Mouse (Mus musculus): ENCODE results near the gene Six5. TPM values are rescaled to one million over a fixed set of nuclear protein-coding genes. Genes with fewer than 3 reads are reported as not detected.

Six5 gene
- total RNA-seq, 2 experiments from 2014 or later: 2.0 to 2.6 TPM

DNA sequence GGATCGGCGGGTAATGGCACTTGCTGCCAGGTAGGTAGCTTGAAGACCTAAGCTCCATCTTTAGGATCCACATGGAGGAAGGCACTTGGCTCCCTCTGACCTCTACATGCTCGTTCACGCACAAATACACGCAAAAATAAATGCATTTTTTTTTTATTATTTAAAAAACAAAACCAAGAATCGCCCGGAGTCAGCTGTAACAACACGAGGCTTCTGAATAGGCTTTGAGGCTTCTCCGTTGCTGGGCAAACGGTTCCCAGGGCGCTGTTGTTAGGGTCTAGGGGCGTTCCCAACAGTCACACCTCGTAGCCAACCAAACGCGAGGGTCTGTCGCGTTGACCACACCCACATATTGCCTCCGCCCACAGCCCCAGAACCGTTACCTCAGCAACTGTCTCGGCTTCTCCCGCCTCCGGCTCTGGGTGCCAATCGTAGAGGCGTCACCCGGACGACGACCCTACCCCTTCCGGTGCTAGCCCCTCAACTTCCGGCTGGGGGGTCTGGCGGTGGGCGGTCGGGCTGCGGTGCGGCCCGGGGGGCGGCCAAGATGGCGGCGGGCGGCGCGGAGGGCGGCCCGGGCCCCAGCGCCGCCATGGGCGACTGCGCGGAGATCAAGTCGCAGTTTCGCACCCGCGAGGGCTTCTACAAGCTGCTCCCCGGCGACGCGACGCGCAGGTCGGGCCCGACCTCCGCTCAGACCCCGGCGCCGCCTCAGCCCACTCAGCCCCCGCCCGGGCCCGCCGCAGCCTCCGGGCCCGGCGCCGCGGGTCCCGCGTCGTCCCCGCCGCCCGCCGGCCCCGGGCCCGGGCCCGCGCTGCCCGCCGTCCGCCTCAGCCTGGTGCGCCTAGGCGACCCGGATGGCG, 18.4 kb upstream of the Six5 start, which contains the start of gene Dmwd:
Gene Dmwd, plus strand, starts transcription at position 505 of the 863 bp plus-strand sequence.
- DNase-seq (ENCODE audit: low spot score in 2 of 2): peak; percentile 98

- DNase-seq (ENCODE audit: low spot score in 2 of 2): no peak
Measured at GRCm38 (mm10) chr7:19076586-19076991, 17.8 kb upstream of the Six5 start.

GRCm38 (mm10) chr7:19077761-19078160, 16.6 kb upstream of the Six5 start:
- no peak for DNase-seq (ENCODE audit: low spot score in 2 of 2)

GRCm38 (mm10) chr7:19078732-19079131, 15.7 kb upstream of the Six5 start:
- DNase-seq (ENCODE audit: low spot score in 2 of 2): no peak

DNA sequence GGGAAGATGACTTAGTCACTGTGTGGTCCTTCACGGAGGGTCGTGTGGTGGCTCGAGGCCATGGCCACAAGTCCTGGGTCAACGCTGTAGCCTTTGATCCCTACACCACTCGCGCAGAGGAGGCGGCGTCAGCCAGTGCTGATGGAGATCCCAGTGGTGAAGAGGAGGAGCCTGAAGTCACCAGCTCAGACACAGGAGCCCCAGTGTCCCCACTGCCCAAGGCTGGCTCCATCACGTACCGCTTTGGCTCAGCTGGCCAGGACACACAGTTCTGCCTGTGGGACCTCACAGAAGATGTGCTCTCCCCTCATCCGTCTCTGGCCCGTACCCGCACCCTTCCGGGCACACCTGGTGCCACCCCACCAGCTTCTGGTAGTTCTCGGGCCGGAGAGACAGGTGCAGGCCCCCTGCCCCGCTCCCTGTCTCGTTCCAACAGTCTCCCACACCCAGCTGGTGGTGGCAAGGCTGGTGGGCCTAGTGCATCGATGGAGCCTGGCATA, 13.9 kb upstream of the Six5 start:
- DNase-seq (ENCODE audit: low spot score in 2 of 2): no peak

DNA sequence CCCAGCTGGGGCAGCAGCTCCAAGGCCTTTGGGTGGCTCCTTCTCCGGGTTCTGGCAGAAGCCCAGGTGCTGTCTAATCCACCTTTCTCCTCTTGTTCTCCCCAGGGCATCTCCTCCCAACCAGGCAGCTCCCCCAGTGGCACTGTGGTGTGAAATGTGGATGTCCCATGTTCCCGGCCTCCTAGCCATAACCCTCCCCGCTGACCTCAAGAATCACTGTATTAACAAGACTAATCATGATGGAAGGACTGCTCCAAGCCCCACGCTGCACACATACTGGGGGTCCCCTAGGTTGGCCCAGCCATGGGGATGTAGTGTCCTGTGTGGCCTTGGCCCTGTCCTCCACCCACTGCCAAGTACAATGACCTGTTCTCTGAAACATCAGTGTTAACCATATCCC, 12.2 kb upstream of the Six5 start:
- DNase-seq (ENCODE audit: low spot score in 2 of 2): no peak

- no peak for DNase-seq (ENCODE audit: low spot score in 2 of 2)
Measured at GRCm38 (mm10) chr7:19083096-19083495, 11.3 kb upstream of the Six5 start.

GRCm38 (mm10) chr7:19083701-19084100, 10.7 kb upstream of the Six5 start, which contains the start of gene Dmpk:
TSS of gene Dmpk (plus strand) at chr7:19083849.
- DNase-seq (ENCODE audit: low spot score in 2 of 2): no peak

DNA sequence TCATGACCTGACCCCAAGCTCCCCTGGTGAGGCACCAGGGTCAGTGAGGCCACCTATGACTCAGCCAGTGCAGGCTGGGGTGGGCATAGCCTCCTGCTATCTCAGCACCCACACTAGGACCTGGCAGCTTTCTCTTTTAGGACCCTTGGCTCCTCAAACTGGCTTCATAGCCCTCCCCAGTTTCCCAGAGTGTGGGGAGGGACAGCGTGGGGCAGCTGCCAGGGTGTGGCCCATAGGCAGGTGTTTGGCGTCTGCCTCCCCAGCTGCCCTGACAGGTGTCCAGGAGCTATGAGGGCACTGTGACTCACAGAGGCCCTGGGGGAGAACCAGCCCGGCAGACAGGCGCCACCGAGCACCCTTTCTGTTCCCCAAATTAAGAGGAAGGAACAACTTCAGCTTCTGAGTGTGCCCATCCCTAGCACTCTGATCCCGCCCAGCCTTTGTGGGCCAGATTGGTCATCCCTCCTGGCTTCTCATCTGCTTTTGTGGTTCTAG, 10.1 kb upstream of the Six5 start:
- DNase-seq (ENCODE audit: low spot score in 2 of 2): no peak

GRCm38 (mm10) chr7:19084921-19085473, 9.4 kb upstream of the Six5 start:
- DNase-seq (ENCODE audit: low spot score in 2 of 2): no peak

DNA sequence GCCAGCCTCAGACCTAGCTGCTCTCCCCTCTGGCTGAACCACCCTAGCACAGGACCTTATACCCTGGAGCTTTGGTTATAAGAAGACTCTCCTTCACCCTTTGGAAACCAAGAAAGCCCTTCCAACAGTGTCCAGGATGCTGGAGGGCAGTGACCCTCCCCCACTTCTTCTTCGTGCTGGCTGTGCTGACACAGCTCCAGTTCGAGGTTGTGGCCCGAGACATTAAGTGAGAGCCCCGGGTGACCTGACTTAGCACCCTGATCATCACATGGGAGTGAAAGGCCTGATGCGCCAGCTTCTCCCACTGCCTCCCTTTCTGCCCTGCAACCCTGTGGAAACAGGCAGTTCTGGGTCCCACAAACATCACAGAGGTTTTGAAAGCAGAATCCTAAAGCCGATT, 8.9 kb upstream of the Six5 start:
- no peak for DNase-seq (ENCODE audit: low spot score in 2 of 2)

DNA sequence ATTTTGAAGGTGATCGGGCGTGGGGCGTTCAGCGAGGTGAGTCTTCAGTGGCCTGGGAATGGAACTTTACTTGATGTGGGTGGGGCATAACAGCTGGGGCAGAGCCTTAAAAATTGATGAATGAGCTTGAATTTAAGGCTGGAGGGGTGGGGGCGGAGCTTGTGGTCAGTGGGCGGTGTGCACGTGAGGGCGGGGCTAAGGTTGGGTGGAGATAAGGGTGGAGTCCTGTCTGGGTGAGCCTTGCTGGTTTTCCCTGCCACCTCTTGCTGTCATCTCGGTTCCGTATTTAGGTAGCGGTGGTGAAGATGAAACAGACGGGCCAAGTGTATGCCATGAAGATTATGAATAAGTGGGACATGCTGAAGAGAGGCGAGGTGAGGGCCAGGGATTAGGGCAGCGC, 8.4 kb upstream of the Six5 start:
- no peak for DNase-seq (ENCODE audit: low spot score in 2 of 2)

GRCm38 (mm10) chr7:19086760-19087159, 7.6 kb upstream of the Six5 start:
- DNase-seq (ENCODE audit: low spot score in 2 of 2): no peak

DNA sequence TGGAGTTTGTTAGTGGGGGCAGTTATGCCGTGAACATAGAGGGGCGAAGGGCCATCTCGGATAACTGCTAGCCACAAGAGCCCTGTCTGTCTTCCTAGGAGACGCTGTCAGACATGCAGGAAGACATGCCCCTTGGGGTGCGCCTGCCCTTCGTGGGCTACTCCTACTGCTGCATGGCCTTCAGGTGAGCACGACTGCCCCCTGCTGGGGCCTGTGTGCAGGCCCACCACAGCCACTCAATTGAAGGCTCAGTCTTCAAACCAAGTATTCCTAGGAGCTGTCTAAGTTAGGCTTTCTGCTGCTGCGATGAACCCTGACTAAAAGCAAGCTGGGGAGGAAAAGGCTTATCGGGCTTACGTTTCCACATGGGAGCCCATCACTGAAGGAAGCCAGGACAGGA, 5.6 kb upstream of the Six5 start:
- DNase-seq (ENCODE audit: low spot score in 2 of 2): peak in 1 of 2 experiments; percentile 70

GRCm38 (mm10) chr7:19091913-19092312, 2.5 kb upstream of the Six5 start:
- no peak for DNase-seq (ENCODE audit: low spot score in 2 of 2)

DNA sequence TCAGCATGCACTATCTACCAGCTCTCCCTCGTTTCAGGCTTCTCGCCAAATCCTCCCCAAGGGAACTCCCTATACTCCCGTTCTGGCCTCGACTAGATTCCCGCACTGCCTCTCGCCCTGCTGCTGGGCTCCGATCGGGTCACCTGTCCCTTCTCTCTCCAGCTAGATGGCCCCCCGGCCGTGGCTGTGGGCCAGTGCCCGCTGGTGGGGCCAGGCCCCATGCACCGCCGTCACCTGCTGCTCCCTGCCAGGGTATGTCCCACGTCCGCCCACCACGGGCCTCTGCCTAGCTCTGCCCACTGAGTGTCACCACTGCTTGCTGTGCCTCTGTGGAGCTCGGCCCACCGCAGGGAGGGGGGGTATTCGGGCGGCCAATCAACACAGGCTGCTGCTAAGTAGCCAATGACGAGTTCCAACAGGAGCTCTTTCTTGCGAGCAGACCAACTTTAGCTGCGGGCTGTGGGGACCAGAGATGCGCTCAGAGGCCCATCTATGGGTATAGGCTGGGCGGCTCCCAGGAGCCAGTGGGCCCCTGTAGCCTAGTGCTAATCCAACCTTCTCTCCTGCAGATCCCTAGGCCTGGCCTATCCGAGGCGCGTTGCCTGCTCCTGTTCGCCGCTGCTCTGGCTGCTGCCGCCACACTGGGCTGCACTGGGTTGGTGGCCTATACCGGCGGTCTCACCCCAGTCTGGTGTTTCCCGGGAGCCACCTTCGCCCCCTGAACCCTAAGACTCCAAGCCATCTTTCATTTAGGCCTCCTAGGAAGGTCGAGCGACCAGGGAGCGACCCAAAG, 1.8 kb upstream of the Six5 start:
- peak in 1 of 2 experiments; percentile 48 for DNase-seq (ENCODE audit: low spot score in 2 of 2)

GRCm38 (mm10) chr7:19093174-19093521, 1.2 kb upstream of the Six5 start:
- peak in 1 of 2 experiments; percentile 75 for DNase-seq (ENCODE audit: low spot score in 2 of 2)

DNA sequence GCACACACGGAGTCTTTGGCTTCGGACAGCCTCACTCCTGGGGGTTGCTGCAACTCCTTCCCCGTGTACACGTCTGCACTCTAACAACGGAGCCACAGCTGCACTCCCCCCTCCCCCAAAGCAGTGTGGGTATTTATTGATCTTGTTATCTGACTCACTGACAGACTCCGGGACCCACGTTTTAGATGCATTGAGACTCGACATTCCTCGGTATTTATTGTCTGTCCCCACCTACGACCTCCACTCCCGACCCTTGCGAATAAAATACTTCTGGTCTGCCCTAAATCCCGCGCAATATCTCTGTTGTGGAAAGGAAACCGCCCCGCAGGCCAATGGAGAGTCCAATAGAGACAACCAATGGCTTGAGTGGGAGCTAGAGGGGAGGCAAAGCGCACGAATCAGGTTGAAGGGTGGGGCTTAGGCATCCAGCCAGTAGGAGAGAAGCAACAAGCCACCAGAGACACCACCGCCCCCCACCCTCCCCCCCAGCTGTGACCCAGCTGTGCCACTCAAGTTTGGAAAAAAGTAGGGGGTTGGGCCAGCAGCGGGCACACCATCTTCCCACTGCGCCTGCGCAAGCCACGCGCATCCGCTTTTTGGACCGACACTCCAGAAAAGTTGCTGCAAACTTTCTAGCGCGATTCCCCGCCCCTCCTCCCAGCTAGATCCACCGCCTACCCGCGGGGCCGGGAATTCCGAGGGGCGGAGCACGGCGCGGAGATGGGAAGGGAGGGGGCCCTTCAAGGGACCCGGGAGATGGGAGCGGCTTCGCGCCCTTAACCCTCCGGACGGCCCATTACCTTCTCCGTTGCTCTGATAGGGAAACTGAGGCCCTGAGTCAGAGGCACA, 633 bp upstream of the Six5 start:
- peak; percentile 62 to 78 for DNase-seq (ENCODE audit: low spot score in 2 of 2)

GRCm38 (mm10) chr7:19094826-19095750, 694 bp downstream of the Six5 start:
- no peak for DNase-seq (ENCODE audit: low spot score in 2 of 2)

- no peak for DNase-seq (ENCODE audit: low spot score in 2 of 2)
Measured at GRCm38 (mm10) chr7:19095751-19096110, 1.3 kb downstream of the Six5 start.

Data from layer of hippocampus, adult 18-20 months (tissue).